Mouse (Mus musculus) liver, postnatal 0 days (tissue): ENCODE data around the gene Gm49378.

Experiments used
- CTCF ChIP-seq: sonication (generic); IDR thresholded peaks from 2 replicates; pipeline ENCODE4 v1.5.1; 2016; ENCODE audit warnings: antibody characterized with exemption, low read depth
- EP300 ChIP-seq: IDR thresholded peaks from 2 replicates; pipeline ENCODE4 v1.6.1; 2016; ENCODE audit warnings: antibody characterized with exemption, low read depth, mild to moderate bottlenecking

GRCm38 (mm10) chr14:55613346-55613745 lies 24.3 kb downstream of the Gm49378 start:
- TF ChIP-seq CTCF (no peak), EP300 (no peak)
